Mouse (Mus musculus): ENCODE results near the gene Llcfc1. TPM values are rescaled to one million over a fixed set of nuclear protein-coding genes. Genes with fewer than 3 reads are reported as not detected.

Gene Llcfc1
- not detected for polyA plus RNA-seq (2017; shearing (Covaris generic))

DNA sequence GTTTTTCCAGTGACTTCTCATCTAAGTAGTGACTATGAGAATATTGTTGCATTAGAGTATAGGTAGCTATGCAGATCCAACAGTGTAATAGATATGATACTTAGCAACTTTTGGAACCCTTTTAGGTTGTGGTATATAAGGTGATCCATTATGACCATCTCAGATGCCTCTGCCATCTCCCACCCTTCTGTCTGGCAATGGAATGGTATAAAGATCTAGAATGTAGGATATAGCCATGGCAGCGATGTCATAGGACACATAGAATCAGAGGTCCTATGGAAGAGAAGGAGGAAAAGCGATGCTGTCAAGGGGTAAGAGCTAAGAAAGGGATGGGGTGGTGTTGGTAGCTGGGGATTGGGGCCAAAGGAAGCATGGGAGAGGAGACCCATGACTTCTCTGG lies at the start of gene Llcfc1:
Gene Llcfc1 (plus strand): TSS at position 301 of the 400 bp plus-strand sequence.

GRCm38 (mm10) chr6:41636178-41636577 lies 48.1 kb upstream of the Llcfc1 start, which contains the start of gene Trpv6:
Gene Trpv6, minus strand, starts transcription at chr6:41636405.

DNA sequence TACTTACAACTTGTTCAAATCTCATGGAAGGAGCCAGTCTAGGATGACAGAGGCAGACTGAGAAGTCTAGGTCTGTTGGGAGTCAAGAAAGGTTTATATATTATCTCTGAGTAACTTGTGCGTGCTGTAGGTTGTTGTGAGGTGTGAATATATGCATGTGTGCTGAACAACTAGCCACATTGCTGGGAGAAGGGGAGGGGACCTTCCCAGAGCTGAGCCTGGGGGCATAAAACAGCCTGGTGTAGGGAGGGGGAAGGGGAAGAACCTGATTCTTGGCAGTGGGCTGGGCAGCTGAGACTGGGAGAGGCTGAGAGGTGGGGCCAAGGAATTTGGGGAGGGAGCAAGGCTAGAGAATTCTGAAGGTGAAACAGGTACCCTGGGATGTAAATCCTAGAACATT lies 3.6 kb upstream of the Llcfc1 start, which contains the start of gene Trpv5:
Gene Trpv5 (minus strand): TSS at position 101 of the 400 bp plus-strand sequence.

DNA sequence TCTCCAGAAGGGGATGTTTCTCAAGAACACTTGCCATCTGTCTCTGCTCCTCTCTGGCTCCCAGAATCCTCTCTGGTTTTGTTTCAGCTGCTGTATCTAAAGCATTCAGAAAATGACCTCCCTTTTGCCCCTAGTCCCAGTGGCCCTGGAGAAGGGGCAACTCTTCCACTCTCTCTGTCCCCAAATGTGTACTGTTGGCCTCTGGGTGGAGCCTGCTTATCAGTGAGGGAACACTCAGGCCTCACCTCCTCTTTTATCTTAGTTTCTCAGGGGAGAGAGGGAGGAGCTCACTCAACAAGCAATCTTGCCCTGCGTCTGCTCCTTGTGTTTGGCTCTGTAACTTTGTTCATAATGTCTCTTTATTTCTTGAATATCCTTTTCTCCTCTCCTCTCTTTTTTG lies 19.9 kb downstream of the Llcfc1 start, which contains the start of gene Kel:
Gene Kel (minus strand): TSS at position 217 of the 400 bp plus-strand sequence.

Other genes starting within 250 kb of the Llcfc1 start
- not detected for gene Gm10334, start 238.3 kb upstream of the Llcfc1 start, polyA plus RNA-seq (2017; shearing (Covaris generic))
- gene Prss1, start 225.5 kb upstream of the Llcfc1 start, polyA plus RNA-seq (2017; shearing (Covaris generic)) = not detected
- 17.1 TPM for gene Prss2, start 162.6 kb upstream of the Llcfc1 start, polyA plus RNA-seq (2017; shearing (Covaris generic))
- 28.7 TPM for gene Ephb6, start 78.9 kb upstream of the Llcfc1 start, polyA plus RNA-seq (2017; shearing (Covaris generic))
- 0.43 TPM for gene Trpv6, start 48.0 kb upstream of the Llcfc1 start, polyA plus RNA-seq (2017; shearing (Covaris generic))
- not detected for gene Trpv5, start 3.7 kb upstream of the Llcfc1 start, polyA plus RNA-seq (2017; shearing (Covaris generic))
- not detected for gene Kel, start 19.9 kb downstream of the Llcfc1 start, polyA plus RNA-seq (2017; shearing (Covaris generic))
- not detected for gene Olfr459, start 90.7 kb downstream of the Llcfc1 start, polyA plus RNA-seq (2017; shearing (Covaris generic))
- gene Pip, start 163.1 kb downstream of the Llcfc1 start, polyA plus RNA-seq (2017; shearing (Covaris generic)) = not detected
- not detected for gene Sval2, start 168.6 kb downstream of the Llcfc1 start, polyA plus RNA-seq (2017; shearing (Covaris generic))